Mouse (Mus musculus): ENCODE measurements around the gene Trp53inp2. TPM values are rescaled to one million over a fixed set of nuclear protein-coding genes. Genes with fewer than 3 reads are reported as not detected.
A peak's percentile ranks its signal among the peaks of the same experiment; 100 is the strongest.

Trp53inp2 gene
- polyA plus RNA-seq, 1 experiment from 2014 or later: 25.7 TPM

DNA sequence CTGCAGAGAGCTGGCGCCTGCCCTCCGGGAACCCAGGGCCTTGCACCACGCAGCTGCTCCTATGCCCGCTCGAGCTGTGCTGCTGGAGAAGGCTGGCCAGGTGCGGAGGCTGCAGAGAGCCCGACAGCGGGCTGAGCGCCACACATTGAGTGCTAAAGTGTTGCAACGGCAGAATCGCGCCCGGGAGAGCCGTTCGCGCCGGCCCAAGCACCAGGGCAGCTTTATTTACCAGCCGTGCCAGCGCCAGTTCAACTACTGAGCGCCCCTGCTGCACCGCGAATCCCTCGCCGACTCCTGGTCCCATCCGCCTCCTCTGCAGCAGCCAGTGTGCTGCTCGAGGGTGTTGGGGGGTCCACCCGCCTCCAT is 5.7 kb downstream of the Trp53inp2 start:
- H3K4me1 ChIP-seq: peaks cover 27% of the 10 kb centered on the region
- peak overlapping the region; percentile 27; the same call in 1 of the 2 replicates for H3K4me2 ChIP-seq
- H3K27me3 ChIP-seq: no peaks in the 10 kb centered on the region
- H3K27ac ChIP-seq: no peak overlapping the region
- no peaks in the 10 kb centered on the region for H3K9me3 ChIP-seq (replicated peaks)
- peaks cover 42% of the 10 kb centered on the region for H3K36me3 ChIP-seq
- WGBS: 19% methylated on average over 27 of the region's 27 CpGs
- no peak overlapping the region for H3K9ac ChIP-seq
- no peak for ATAC-seq (replicated peaks; ENCODE audit: low FRiP score)
- peak overlapping the region; percentile 6; the same call in 1 of the 2 replicates for H3K4me3 ChIP-seq (replicated peaks)

DNA sequence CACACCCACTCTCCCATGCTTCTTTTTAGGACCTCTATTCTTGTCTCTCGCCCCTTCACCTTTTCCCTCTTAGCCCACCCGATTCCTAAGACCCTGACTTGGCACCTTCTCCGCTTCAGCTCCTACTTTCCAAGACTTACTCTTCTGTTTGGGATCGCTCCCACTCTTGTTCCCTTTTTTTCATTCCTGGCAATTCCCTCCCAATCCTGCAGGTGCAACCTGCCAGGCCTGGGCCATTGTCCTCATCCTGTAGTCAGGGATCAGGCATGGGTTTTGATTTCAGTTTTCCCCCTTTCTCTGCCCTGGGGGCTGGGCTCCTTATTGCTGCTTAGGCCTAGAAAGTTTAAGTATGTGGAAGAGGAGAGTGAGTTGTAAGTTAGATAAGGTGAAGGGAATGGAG is 6.2 kb downstream of the Trp53inp2 start:
- H3K36me3 ChIP-seq: peaks cover 42% of the 10 kb centered on the region
- 59% methylated on average over 4 of the region's 4 CpGs for WGBS

DNA sequence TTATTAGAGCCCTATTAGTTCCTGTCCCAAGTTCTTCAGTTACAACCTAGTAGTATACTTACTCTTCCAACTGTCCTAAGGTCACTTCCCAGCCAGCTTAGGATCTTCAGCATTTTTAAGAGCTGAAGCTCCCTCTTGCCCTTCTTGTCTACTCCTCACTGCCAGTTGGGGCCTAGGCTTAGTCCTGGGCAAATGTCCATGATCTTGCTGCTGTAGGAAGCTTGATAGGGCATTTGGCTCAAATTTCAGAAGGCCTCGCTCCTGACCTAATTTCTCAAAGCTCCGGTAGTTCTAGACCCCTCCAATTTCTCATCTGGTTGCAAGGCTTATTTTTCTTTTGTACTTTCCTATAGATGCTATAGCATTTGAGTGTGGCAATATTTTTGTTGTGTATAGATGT is 7.7 kb downstream of the Trp53inp2 start:
- peaks cover 49% of the 10 kb centered on the region for H3K36me3 ChIP-seq
- no peak for ATAC-seq (replicated peaks; ENCODE audit: low FRiP score)
- no peaks in the 10 kb centered on the region for H3K27me3 ChIP-seq
- H3K9me3 ChIP-seq (replicated peaks): no peaks in the 10 kb centered on the region
- WGBS: 79% methylated on average over 2 of the region's 2 CpGs
- no peak overlapping the region for H3K4me3 ChIP-seq (replicated peaks)
- peaks cover 15% of the 10 kb centered on the region; the same call in 1 of the 2 replicates for H3K4me1 ChIP-seq
- no peak overlapping the region for H3K27ac ChIP-seq
- no peak overlapping the region for H3K4me2 ChIP-seq
- no peak overlapping the region for H3K9ac ChIP-seq

More for the DNA sequence above, 6.2 kb downstream of the Trp53inp2 start:
- ATAC-seq (replicated peaks; ENCODE audit: low FRiP score): no peak
- H3K4me1 ChIP-seq: peaks cover 27% of the 10 kb centered on the region
- H3K4me3 ChIP-seq (replicated peaks): no peak overlapping the region
- H3K27me3 ChIP-seq: no peaks in the 10 kb centered on the region
- H3K4me2 ChIP-seq: no peak overlapping the region; the same call in 1 of the 2 replicates
- H3K9ac ChIP-seq: no peak overlapping the region
- H3K27ac ChIP-seq: no peak overlapping the region
- H3K9me3 ChIP-seq (replicated peaks): no peaks in the 10 kb centered on the region

DNA sequence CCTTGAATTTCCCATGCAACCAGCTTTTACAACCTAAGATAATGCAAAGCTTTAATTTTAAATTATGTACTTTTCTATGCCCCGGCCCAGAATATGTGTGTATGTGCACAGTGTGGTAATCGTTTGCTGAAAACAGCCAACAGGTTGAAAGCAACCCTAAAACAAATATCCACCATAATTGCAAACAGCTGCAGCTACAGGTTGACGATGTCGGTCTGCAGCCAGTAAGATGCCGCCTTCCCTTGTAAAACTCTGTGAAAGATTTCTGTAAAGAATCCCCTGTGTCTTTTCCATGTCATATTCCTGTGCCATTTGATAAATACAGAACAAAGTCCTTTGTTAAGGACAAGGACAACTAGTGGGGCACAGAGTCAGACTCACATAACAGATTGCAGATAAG is 13.7 kb downstream of the Trp53inp2 start:
- no peaks in the 10 kb centered on the region for H3K27me3 ChIP-seq
- no peaks in the 10 kb centered on the region for H3K4me1 ChIP-seq
- ATAC-seq (replicated peaks; ENCODE audit: low FRiP score): no peak
- no peak overlapping the region for H3K4me2 ChIP-seq
- H3K36me3 ChIP-seq: peaks cover 62% of the 10 kb centered on the region
- no peak overlapping the region for H3K9ac ChIP-seq
- H3K9me3 ChIP-seq (replicated peaks): no peaks in the 10 kb centered on the region
- 82% methylated on average over 5 of the region's 5 CpGs for WGBS
- H3K4me3 ChIP-seq (replicated peaks): no peak overlapping the region
- H3K27ac ChIP-seq: no peak overlapping the region

DNA sequence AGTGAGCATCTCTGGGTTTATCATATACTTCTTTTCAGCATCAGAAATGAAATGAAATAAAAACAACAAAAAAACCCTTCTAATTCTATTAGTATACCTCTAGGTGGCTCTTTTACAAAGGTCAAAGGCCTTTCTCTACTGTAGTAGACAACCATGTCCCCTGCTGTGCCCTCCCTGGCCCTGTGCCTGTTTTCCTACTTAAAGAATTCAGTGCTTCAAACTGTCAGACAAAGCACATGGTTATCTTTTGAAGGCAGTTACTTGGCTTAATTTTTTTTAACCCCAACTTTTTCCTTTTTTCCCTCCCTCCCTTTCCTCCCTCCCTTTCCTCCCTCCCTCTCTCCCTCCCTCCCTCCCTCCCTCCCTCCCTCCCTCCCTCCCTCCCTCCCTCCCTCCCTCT is 19.4 kb downstream of the Trp53inp2 start:
- Histone ChIP-seq H3K9ac (no peak overlapping the region), H3K4me3 (replicated peaks) (no peak overlapping the region), H3K27ac (no peak overlapping the region), H3K9me3 (replicated peaks) (no peaks in the 10 kb centered on the region), H3K36me3 (peaks cover 71% of the 10 kb centered on the region), H3K27me3 (no peaks in the 10 kb centered on the region), H3K4me2 (no peak overlapping the region), H3K4me1 (no peaks in the 10 kb centered on the region)
- ATAC-seq (replicated peaks; ENCODE audit: low FRiP score): no peak

DNA sequence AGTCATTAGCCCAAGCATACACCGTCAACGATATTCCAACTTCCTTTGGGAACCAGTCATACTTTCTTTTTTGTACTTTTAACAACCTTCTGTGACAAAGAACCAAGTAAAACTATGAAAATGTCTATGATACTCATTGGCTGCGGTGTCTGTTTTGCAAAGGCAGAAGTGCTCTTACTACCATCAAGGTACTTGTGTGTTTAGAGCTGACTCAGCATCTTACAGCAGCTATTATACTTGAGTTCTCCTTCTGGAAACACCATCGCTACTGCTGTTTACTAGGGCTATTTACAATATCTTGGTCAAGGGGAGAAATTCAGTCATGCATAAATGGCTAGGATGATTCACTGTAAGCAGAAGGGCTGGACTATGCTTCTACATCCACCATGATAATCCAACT is 21.1 kb downstream of the Trp53inp2 start:
- ATAC-seq (replicated peaks; ENCODE audit: low FRiP score): no peak
- no peak overlapping the region for H3K4me2 ChIP-seq
- no peaks in the 10 kb centered on the region for H3K4me1 ChIP-seq
- 96% methylated on average over 4 of the region's 4 CpGs for WGBS
- H3K27me3 ChIP-seq: no peaks in the 10 kb centered on the region
- H3K9ac ChIP-seq: no peak overlapping the region
- no peaks in the 10 kb centered on the region for H3K9me3 ChIP-seq (replicated peaks)
- no peak overlapping the region for H3K27ac ChIP-seq
- peaks cover 71% of the 10 kb centered on the region for H3K36me3 ChIP-seq
- H3K4me3 ChIP-seq (replicated peaks): no peak overlapping the region

DNA sequence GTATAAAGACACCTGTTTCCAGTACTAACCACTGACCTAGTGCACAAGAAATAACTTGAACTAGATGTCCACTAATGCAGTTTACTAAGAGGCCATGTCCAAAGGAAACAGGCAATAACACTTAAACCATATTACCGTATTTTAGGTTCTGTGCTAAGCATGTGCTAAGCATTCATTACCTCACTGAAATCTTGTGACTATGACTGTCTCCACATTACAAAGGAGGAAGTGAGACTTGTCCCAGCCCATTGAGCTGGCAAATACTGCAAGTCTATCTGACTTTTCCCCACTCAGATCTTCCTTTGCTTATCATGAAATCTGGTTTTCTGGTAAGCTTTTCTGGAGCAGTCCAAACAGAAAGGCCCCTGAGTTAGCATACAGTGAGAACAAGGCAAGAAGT is 23.8 kb downstream of the Trp53inp2 start:
- WGBS: 92% methylated on average over 1 of the region's 1 CpGs

DNA sequence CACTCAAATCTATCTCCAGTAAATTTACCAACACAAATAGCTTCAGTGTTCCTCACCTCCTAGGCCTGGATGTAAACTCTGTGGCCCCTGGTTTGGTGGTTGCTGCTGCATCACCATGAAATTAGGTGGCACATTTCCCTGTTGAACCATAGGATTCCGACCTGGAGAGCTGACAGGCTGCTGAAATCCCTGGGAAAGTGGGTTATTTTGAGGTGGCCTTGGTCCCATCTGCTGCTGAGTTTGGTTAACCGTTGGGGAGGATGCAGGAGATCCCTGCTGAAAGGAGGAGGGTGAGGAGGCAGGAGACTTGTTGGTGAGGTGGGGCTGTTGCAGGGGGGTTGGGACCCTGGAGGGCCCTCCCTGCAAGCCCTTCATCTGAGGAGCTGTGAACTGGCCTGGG is 40.1 kb downstream of the Trp53inp2 start:
- Histone ChIP-seq H3K36me3 (peaks cover 65% of the 10 kb centered on the region), H3K9ac (no peak overlapping the region), H3K27ac (no peak overlapping the region), H3K9me3 (replicated peaks) (no peaks in the 10 kb centered on the region), H3K4me1 (no peaks in the 10 kb centered on the region), H3K4me2 (no peak overlapping the region), H3K4me3 (replicated peaks) (no peak overlapping the region), H3K27me3 (no peaks in the 10 kb centered on the region)
- WGBS: 76% methylated on average over 2 of the region's 2 CpGs
- no peak for ATAC-seq (replicated peaks; ENCODE audit: low FRiP score)

More for the DNA sequence above, 23.8 kb downstream of the Trp53inp2 start:
- peaks cover 83% of the 10 kb centered on the region for H3K36me3 ChIP-seq
- H3K9me3 ChIP-seq (replicated peaks): no peaks in the 10 kb centered on the region
- no peak for ATAC-seq (replicated peaks; ENCODE audit: low FRiP score)
- no peak overlapping the region for H3K4me2 ChIP-seq
- H3K9ac ChIP-seq: no peak overlapping the region
- H3K4me3 ChIP-seq (replicated peaks): no peak overlapping the region
- H3K4me1 ChIP-seq: no peaks in the 10 kb centered on the region
- no peak overlapping the region for H3K27ac ChIP-seq
- H3K27me3 ChIP-seq: no peaks in the 10 kb centered on the region

DNA sequence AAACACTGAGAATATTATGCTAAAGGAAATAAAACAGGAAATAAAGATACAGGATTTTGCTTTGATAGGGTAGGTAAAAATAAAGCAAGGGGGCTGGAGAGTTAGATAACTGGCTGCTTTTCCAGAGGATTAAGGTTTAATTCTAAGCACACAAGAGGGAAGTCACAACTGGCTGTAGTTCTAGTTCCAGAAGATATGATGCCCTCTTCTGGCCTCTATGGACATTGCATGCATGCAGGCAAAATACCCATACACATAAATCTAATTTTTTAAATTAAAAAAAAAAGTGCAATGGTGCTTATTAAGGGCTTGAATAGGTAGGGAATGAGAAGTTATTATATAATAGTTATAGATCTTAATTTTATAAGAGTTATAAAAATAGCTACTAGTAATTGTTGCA is 55.6 kb downstream of the Trp53inp2 start:
- no peak overlapping the region for H3K27ac ChIP-seq
- H3K9ac ChIP-seq: no peak overlapping the region
- no peaks in the 10 kb centered on the region for H3K4me1 ChIP-seq
- no peaks in the 10 kb centered on the region for H3K9me3 ChIP-seq (replicated peaks)
- peaks cover 54% of the 10 kb centered on the region for H3K36me3 ChIP-seq
- no peak for ATAC-seq (replicated peaks; ENCODE audit: low FRiP score)
- no peak overlapping the region for H3K4me2 ChIP-seq
- H3K4me3 ChIP-seq (replicated peaks): no peak overlapping the region
- no peaks in the 10 kb centered on the region for H3K27me3 ChIP-seq

MicroRNA genes within 50 kb of the gene (microRNA counts, 519-probe panel; counts per million panel counts)
- microRNA mmu-miR-695: 2,619 counts per million, percentile 57 among the panel's probes with 10 or more counts

Small RNAs within 50 kb of the gene (microRNA-seq; reads per million reads assigned to microRNA genes)
- not detected for gene Mir695

Other genes starting within 250 kb of the Trp53inp2 start
- 60.9 and 63.1 TPM in 2 replicates for gene Itch, start 247.6 kb upstream of the Trp53inp2 start, polyA plus RNA-seq (2015; fragmentation: Nextera tagmentation; extraction: Ambion mirVana)
- 371 and 388 TPM in 2 replicates for gene Dynlrb1, start 144.5 kb upstream of the Trp53inp2 start, polyA plus RNA-seq (2015; fragmentation: Nextera tagmentation; extraction: Ambion mirVana)
- gene Map1lc3a, start 104.8 kb upstream of the Trp53inp2 start, polyA plus RNA-seq (2015; fragmentation: Nextera tagmentation; extraction: Ambion mirVana): 136 and 154 TPM in 2 replicates
- gene Pigu, start 23.6 kb upstream of the Trp53inp2 start, polyA plus RNA-seq (2015; fragmentation: Nextera tagmentation; extraction: Ambion mirVana): 59.1 and 62.7 TPM in 2 replicates
- gene Ncoa6, start 92.8 kb downstream of the Trp53inp2 start, polyA plus RNA-seq (2015; fragmentation: Nextera tagmentation; extraction: Ambion mirVana): 18.0 and 19.3 TPM in 2 replicates
- 12.5 and 13.0 TPM in 2 replicates for gene Acss2, start 136.9 kb downstream of the Trp53inp2 start, polyA plus RNA-seq (2015; fragmentation: Nextera tagmentation; extraction: Ambion mirVana)
- 3.2 and 4.5 TPM in 2 replicates for gene Ggt7, start 137.2 kb downstream of the Trp53inp2 start, polyA plus RNA-seq (2015; fragmentation: Nextera tagmentation; extraction: Ambion mirVana)
- gene Gss, start 211.8 kb downstream of the Trp53inp2 start, polyA plus RNA-seq (2015; fragmentation: Nextera tagmentation; extraction: Ambion mirVana): 40.1 and 45.0 TPM in 2 replicates
- 0.93 and 1.7 TPM in 2 replicates for gene Myh7b, start 230.2 kb downstream of the Trp53inp2 start, polyA plus RNA-seq (2015; fragmentation: Nextera tagmentation; extraction: Ambion mirVana)

Measured in kidney, embryonic 15.5 days (tissue).